Mouse (Mus musculus) olfactory bulb, adult 2 months (tissue): ENCODE measurements at regions not wholly inside any gene's neighbourhood (a gene's known extent, or its start where the extent isn't known, plus 50 kb on each side); places are given as distances from the start of the nearest gene placed in this dataset.

Experiments
- CTCF ChIP-seq: fragments of 200-500 bp; IDR thresholded peaks from 2 replicates; pipeline ENCODE4 v1.5.1; 2012; ENCODE audit warnings: low read depth, mild to moderate bottlenecking, low read length, moderate library complexity; ENCODE audit not compliant: insufficient read depth
- POLR2A ChIP-seq: fragments of 200-500 bp; IDR thresholded peaks from 2 replicates; pipeline ENCODE4 v1.6.1; 2012; ENCODE audit warnings: mild to moderate bottlenecking, low read depth, low read length, moderate library complexity; ENCODE audit not compliant: insufficient read depth

DNA sequence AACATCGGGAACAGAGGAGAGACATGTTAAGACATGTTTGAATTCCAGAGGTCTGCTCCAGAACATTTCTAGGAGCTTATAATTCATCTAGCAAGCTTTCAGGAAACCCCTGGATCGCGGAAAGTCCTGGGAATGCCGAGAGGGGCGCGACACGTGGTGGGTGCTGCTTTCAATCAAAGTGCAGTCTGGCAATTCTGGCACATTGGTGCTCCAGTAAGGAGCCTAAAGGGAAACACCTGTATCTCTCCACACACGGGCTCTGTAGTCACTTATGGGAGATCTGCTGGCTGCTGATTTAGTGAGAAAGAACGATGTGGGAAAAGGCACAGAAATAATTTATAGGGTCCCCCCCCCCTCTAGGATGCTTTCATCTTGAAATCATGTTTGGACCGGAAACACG, 116.4 kb upstream of the L3mbtl3 start:
- TF ChIP-seq POLR2A (no peak), CTCF (no peak)
